Mouse (Mus musculus) left cerebral cortex, adult 8-10 months (tissue): ENCODE measurements around the gene Hp1bp3. TPM values are rescaled to one million over a fixed set of nuclear protein-coding genes. Genes with fewer than 3 reads are reported as not detected.

ENCODE experiments used
- DNase-seq, 2 experiments: peaks; one replicate each; pipeline ENCODE4 v3.0.0; 2022; ENCODE audit warnings: low spot score in 2 of 2
- total RNA-seq, 4 experiments: library from RNA; stranded (reverse); gene quantifications; 2 replicates each; pipeline ENCODE4 v1.2.4; 2022

Gene Hp1bp3
- total RNA-seq = 100 to 1,000 TPM; 206 to 215 (median 214) TPM

- DNase-seq = peak; percentile 52 to 66
These were observed at the start of gene Hp1bp3 for GRCm38 (mm10) chr4:138216200-138216890. Gene Hp1bp3, plus strand, starts transcription at chr4:138216296.

DNA sequence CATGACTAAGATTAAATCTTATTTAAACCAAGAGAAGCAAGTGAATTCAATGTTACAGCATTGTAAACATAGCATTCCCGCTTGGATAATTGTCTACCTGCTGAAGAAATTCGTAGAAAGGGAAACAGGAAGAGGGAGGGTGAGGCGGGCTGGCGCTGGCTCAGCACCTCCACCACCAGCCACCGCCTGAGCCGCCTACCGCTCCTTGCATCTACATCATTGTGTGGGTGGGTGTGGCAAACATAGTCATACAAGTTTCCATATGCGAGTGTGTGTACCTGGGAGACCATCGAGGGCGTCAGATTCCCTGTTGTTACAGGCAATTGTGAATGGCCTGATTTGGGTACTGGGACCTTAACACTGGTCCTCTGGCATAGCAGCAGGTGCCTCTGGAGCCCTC is 49.6 kb upstream of the Hp1bp3 start:
- DNase-seq = peak in 1 of 2 experiments; percentile 66

- no peak for DNase-seq
These were observed 47.9 kb upstream of the Hp1bp3 start for GRCm38 (mm10) chr4:138168162-138168561.

DNA sequence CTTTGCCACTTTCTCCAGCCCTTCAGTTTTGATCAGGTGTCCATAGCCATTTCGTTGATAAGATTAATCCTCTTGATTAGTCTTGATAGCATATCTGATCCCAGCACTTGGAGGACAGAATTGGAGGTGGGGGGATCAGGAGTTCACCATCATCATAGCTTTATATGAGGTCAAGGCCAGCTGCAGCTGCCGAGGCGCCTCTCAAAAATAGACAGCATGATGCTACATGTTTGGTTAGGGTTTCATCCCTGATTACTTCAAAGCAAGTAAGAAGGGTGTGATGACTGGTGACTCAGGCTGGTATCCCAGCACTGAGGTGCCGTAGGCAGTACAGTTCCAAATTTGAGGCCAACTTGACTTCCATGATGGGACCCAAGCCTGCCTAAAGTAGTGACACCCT is 46.7 kb upstream of the Hp1bp3 start:
- DNase-seq = no peak

- no peak for DNase-seq
These were observed 43.4 kb upstream of the Hp1bp3 start for GRCm38 (mm10) chr4:138172686-138173085.

DNA sequence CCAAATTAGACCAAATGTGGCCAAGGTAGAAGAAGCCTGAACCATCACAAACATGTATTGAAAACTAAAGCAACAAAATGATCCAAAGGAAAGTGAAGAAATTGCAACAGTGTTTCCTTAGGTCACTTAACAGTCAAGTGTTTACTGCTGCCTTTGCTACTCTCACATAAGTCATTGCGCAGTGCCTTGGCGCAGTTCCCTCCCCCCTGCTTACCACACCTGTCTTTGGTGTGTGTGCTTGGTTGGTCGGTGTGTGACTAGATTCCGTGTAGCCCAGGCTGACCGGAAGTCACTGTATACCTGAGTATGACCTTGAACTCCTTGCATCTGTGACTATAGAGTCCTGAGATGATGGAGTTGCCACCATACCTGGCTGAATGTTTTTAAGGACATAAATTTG is 36.7 kb upstream of the Hp1bp3 start:
- no peak for DNase-seq

DNA sequence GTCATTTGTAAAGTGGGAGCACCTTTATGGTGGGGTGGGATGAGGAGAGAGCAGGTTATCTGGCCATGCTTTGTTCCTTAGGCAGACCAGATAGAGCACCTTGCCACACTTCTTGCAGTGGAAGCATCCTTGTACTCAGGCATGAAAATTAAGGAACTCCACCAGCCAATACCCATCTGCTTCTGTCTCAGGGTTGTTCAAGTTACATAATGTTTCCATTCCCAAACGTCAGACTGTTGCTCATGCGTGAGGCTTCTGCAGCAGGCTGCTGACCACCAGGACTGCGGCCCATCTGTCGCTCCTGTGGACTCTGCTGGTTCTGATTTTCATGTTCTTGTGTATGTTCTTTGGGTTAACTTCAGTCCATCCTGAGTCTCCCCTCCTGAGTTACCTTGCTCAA is 35.4 kb upstream of the Hp1bp3 start:
- no peak for DNase-seq

DNA sequence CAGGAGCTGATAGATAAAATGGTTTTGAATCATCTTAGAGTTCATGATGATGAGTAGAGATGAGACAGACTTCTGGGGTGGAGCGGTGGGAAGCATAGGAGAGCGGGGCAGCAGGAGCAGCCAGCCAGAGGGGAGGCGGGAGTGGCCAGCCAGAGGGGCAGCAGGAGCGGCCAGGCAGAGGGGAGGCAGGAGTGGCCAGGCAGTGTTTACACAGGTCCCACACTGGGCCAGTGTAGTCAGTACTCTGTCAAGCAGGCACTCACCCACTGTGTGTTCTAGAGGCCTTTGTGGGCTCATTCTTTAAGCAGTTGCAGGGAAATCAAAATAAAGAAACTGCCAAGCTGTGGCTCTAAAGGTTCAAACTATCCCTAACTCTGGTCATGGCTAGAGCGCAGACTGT is 32.0 kb upstream of the Hp1bp3 start:
- no peak for DNase-seq

DNA sequence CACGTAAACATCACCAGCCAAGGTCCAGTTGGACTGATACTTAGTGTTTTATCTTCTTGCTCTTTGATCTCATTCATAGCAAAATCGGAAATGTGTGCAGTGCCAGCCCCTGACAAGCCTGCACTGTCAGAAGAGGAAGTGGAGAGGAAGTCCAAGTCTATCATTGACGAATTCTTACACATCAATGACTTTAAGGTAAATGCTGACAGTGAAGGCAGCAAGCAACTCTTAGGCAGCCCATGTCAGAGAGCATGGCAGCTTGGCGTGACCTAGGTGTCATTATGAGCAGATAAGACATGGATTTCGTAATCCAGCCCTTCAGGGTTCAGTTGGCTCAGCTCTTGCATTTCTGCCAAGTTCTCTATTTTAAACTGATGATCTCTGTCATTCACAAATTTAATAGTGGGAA is 31.5 kb upstream of the Hp1bp3 start:
- no peak for DNase-seq

GRCm38 (mm10) chr4:138185961-138186360 is 30.1 kb upstream of the Hp1bp3 start:
- no peak for DNase-seq

GRCm38 (mm10) chr4:138187995-138188394 is 28.1 kb upstream of the Hp1bp3 start:
- DNase-seq = no peak

DNA sequence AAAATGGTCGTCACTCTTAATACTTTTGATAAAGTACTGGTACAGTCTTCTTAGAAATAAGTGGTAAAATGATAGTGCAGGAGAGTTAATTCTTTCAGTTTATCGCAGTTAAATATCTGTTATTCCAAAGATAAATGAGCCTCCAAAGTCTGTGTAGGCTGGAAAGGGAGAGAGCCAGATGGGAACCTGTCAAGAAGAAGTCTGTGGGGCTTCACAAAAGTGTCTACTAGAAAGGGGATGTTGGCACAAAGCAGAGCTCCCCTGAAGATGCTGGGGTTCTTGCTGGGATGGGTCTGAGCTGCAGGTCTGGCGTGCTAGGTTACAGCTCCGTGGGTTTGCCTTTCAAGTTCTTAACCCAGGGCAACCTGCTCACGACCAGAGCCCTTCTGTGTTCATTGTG is 23.5 kb upstream of the Hp1bp3 start:
- no peak for DNase-seq

- no peak for DNase-seq
These were observed 15.3 kb upstream of the Hp1bp3 start for GRCm38 (mm10) chr4:138200769-138201168.

DNA sequence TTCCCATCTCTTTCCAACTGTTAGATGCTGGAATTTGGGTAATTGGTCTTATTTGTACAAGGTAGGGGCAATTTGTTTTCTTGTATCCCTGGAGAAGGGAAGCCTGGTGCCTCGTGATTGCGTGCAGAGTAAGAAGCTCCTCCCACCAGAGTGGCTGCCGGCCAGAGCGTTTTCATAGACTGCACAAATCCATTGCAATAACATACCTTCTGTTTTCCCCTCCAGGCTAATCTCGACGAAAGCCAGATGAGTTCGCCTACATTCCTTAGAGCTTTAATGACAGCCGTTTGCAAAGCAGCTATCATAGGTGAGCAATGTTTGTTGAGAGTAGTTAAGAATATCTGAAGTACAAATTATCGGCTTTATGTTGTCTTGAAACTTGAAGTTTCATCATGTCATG is 14.4 kb upstream of the Hp1bp3 start:
- no peak for DNase-seq

DNA sequence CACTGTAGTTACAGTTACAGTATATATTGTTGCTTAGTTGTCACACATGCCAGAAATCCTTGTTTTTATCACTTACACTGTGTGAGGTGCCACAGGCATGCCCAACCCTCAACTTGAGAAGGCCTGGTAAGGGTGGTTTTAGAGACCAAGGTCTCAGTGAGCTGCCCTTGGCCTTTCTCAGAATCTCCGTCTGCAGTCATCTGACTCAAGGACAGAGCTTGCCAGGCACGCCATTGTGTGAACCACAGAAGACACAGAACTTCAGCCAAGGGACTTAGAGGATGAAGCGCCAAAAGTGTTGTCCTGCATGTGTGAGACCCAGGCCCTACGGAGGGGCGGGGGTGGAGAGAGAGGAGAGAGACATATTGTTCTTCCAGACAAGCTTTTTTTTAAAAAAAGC is 6.0 kb upstream of the Hp1bp3 start:
- no peak for DNase-seq

GRCm38 (mm10) chr4:138213861-138214260 is 2.2 kb upstream of the Hp1bp3 start:
- no peak for DNase-seq

GRCm38 (mm10) chr4:138215671-138216199 is 361 bp upstream of the Hp1bp3 start:
- DNase-seq = no peak

DNA sequence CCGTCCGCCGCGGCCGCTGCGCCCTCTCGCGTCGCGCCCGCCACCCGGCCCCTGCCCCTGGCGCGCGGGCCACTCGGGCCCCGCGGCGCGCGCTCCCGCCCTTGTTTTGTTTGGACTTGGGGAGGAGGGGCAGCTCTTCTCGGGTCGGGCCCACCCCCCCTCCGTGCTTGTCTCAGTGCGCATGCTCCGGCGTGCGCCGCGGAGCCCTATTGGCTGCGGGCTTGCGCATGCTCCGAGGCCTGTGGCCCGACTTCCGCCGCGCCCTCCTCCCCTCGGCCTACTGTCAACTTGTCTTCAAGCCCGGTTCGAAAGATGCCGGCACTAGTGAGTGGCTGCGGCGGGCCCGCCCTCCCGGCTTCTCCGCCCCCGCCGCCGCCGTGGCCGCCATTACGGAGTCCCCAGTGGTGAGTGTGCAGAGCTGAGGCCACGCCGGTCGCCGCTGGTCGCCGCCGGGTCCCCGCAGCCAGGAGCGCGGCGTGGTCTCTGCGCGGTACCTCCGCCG is 846 bp downstream of the Hp1bp3 start:
- DNase-seq = peak; percentile 91 to 98

GRCm38 (mm10) chr4:138217441-138217840 is 1.3 kb downstream of the Hp1bp3 start:
- peak in 1 of 2 experiments; percentile 30 for DNase-seq

- no peak for DNase-seq
These were observed 2.0 kb downstream of the Hp1bp3 start for GRCm38 (mm10) chr4:138217951-138218685.

- DNase-seq = no peak
These were observed 3.2 kb downstream of the Hp1bp3 start for GRCm38 (mm10) chr4:138219331-138219730.

- DNase-seq = no peak
These were observed 4.7 kb downstream of the Hp1bp3 start for GRCm38 (mm10) chr4:138220761-138221160.

- no peak for DNase-seq
These were observed 5.3 kb downstream of the Hp1bp3 start for GRCm38 (mm10) chr4:138221406-138221805.
